Mouse (Mus musculus) lung, adult 18-20 months (tissue): ENCODE measurements around the gene Mamld1.
A peak's percentile ranks its signal among the peaks of the same experiment; 100 is the strongest.

Experiments
- DNase-seq, 2 experiments: peaks; one replicate each; pipeline ENCODE4 v3.0.0; 2022; ENCODE audit warnings: mixed read lengths in 2 of 2

Gene Mamld1

GRCm38 (mm10) chrX:71141390-71141789 is 91.3 kb downstream of the Mamld1 start:
- DNase-seq = no peak

- DNase-seq = peak in 1 of 2 experiments; percentile 24
Measured at GRCm38 (mm10) chrX:71149441-71150050, 99.5 kb downstream of the Mamld1 start.

- DNase-seq = peak; percentile 65 to 68
Measured at GRCm38 (mm10) chrX:71150551-71151001, 100.5 kb downstream of the Mamld1 start.

GRCm38 (mm10) chrX:71181526-71181925 is 131.5 kb downstream of the Mamld1 start:
- DNase-seq = no peak

- DNase-seq = peak; percentile 2 to 6
Measured at GRCm38 (mm10) chrX:71183671-71184070, 133.6 kb downstream of the Mamld1 start.

- no peak for DNase-seq
Measured at GRCm38 (mm10) chrX:71186396-71186795, 136.3 kb downstream of the Mamld1 start.

- no peak for DNase-seq
Measured at GRCm38 (mm10) chrX:71204776-71205175, 154.7 kb downstream of the Mamld1 start.
